Mouse (Mus musculus): ENCODE data around the gene Col24a1. TPM values are rescaled to one million over a fixed set of nuclear protein-coding genes. Genes with fewer than 3 reads are reported as not detected.
A peak's percentile ranks its signal among the peaks of the same experiment; 100 is the strongest.

The Col24a1 gene
- polyA plus RNA-seq, 1 experiment from 2014 or later, result 0.33 TPM

DNA sequence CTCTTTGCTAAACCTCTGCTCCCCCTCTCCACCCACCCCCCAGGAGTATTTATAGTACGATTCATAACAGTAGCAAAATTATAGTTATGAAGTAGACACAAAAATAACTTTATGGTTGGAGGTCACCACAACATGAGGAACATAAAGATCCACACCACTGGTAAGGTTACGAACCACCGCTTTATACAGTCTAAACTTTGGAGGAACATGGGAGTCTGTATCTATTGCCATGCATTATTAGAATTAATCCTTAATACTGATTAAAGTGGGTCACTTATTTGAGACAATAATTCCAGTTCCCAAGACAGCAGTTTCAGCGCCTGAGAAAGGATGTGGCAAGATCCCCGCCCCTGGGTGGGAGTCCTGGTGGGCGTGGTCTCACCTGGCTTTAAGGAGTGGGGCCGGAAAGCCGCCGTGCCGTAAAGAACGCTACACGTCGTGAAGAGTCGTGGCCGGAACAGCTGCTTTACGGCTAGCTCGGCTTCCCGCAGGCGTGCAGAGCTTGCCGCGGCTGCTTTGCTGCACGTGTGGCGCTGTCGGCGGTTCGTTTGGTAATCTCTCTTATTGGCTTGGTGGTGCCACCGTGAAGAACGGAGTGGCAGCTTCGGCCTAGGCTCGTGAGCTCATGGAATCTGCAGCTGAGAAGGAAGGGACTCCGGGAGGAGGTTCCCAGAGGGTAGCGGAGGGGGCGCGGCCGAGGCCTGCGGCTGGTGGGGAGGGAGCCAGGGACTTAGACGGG, 283.6 kb downstream of the Col24a1 start, which contains the start of gene Znhit6:
Gene Znhit6, plus strand, starts transcription at position 463 of the 739 bp plus-strand sequence.
- TF ChIP-seq CTCF (IDR thresholded peaks at IDR 0.05; ENCODE audit: low read depth) (peak; percentile 15; the same call in 1 of the 2 replicates), EP300 (IDR thresholded peaks at IDR 0.05; ENCODE audit: low read depth) (no peak)
- whole genome bisulfite sequencing (ENCODE audit: insufficient replicate concordance), result 6% methylated on average over 37 of the region's 37 CpGs
- ATAC-seq, result peak; percentile 93
- peaks cover 7% of the 10 kb centered on the region for H3K36me3 ChIP-seq (replicated peaks; ENCODE audit: insufficient read depth, low read length)
- H3K27me3 ChIP-seq (ENCODE audit: insufficient read depth, low read length), result no peaks in the 10 kb centered on the region
- peak within 1 kb of the TSS; percentile 65 for H3K9ac ChIP-seq (replicated peaks)
- peak; percentile 91 for DNase-seq
- peak within 1 kb of the TSS; percentile 91 for H3K4me2 ChIP-seq (ENCODE audit: low read depth, low read length)
- H3K4me3 ChIP-seq (ENCODE audit: low read depth, low read length), result peak within 1 kb of the TSS; percentile 62
- peak within 1 kb of the TSS; percentile 5; the same call in 1 of the 2 replicates for H3K27ac ChIP-seq (ENCODE audit: low read depth)
- H3K9me3 ChIP-seq (ENCODE audit: low read length), result no peaks in the 10 kb centered on the region
- peaks cover 12% of the 10 kb centered on the region for H3K4me1 ChIP-seq (ENCODE audit: insufficient read depth)

- DNase-seq, result no peak
- ATAC-seq, result peak; percentile 70
- peak overlapping the region; percentile 91 for H3K4me2 ChIP-seq (ENCODE audit: low read depth, low read length)
- peak overlapping the region; percentile 62 for H3K4me3 ChIP-seq (ENCODE audit: low read depth, low read length)
- H3K9me3 ChIP-seq (ENCODE audit: low read length), result no peaks in the 10 kb centered on the region
- TF ChIP-seq CTCF (IDR thresholded peaks at IDR 0.05; ENCODE audit: low read depth), result 0 out of 2 replicates have a peak, but pooled peaks have one; percentile 0
- TF ChIP-seq EP300 (IDR thresholded peaks at IDR 0.05; ENCODE audit: low read depth), result no peak
- H3K4me1 ChIP-seq (ENCODE audit: insufficient read depth), result peaks cover 12% of the 10 kb centered on the region
- WGBS (ENCODE audit: insufficient replicate concordance), result under 1% methylated on average over 11 of the region's 11 CpGs
- H3K27ac ChIP-seq (ENCODE audit: low read depth), result peak overlapping the region; percentile 5; the same call in 1 of the 2 replicates
- no peaks in the 10 kb centered on the region for H3K27me3 ChIP-seq (ENCODE audit: insufficient read depth, low read length)
- peaks cover 9% of the 10 kb centered on the region for H3K36me3 ChIP-seq (replicated peaks; ENCODE audit: insufficient read depth, low read length)
- peak overlapping the region; percentile 65 for H3K9ac ChIP-seq (replicated peaks)
Measured at GRCm38 (mm10) chr3:145576482-145576822, 284.2 kb downstream of the Col24a1 start.

- Histone ChIP-seq H3K9me3 (ENCODE audit: low read length) (no peaks in the 10 kb centered on the region), H3K4me3 (ENCODE audit: low read depth, low read length) (peak overlapping the region; percentile 62), H3K4me2 (ENCODE audit: low read depth, low read length) (peak overlapping the region; percentile 91), H3K36me3 (replicated peaks; ENCODE audit: insufficient read depth, low read length) (peaks cover 11% of the 10 kb centered on the region), H3K9ac (replicated peaks) (peak overlapping the region; percentile 65), H3K4me1 (ENCODE audit: insufficient read depth) (peaks cover 12% of the 10 kb centered on the region), H3K27ac (ENCODE audit: low read depth) (0 out of 2 replicates have a peak overlapping the region, but pooled peaks have one; percentile 5), H3K27me3 (ENCODE audit: insufficient read depth, low read length) (no peaks in the 10 kb centered on the region)
- no peak for TF ChIP-seq EP300 (IDR thresholded peaks at IDR 0.05; ENCODE audit: low read depth)
- TF ChIP-seq CTCF (IDR thresholded peaks at IDR 0.05; ENCODE audit: low read depth), result no peak
- 28% methylated on average over 15 of the region's 15 CpGs for WGBS (ENCODE audit: insufficient replicate concordance)
- peak; percentile 18 for DNase-seq
- no peak for ATAC-seq
Measured at GRCm38 (mm10) chr3:145576876-145577275, 284.6 kb downstream of the Col24a1 start.

- ATAC-seq, result no peak
Measured at GRCm38 (mm10) chr3:145583043-145583442, 290.8 kb downstream of the Col24a1 start.

GRCm38 (mm10) chr3:145583522-145584200, 291.4 kb downstream of the Col24a1 start:
- H3K9me3 ChIP-seq (ENCODE audit: low read length), result no peaks in the 10 kb centered on the region
- no peak for DNase-seq
- ATAC-seq, result no peak
- no peaks in the 10 kb centered on the region for H3K27me3 ChIP-seq (ENCODE audit: insufficient read depth, low read length)
- H3K27ac ChIP-seq (ENCODE audit: low read depth), result no peak overlapping the region
- TF ChIP-seq CTCF (IDR thresholded peaks at IDR 0.05; ENCODE audit: low read depth) (peak; percentile 44), EP300 (IDR thresholded peaks at IDR 0.05; ENCODE audit: low read depth) (no peak)
- H3K4me1 ChIP-seq (ENCODE audit: insufficient read depth), result no peaks in the 10 kb centered on the region
- peaks cover 24% of the 10 kb centered on the region for H3K36me3 ChIP-seq (replicated peaks; ENCODE audit: insufficient read depth, low read length)
- H3K4me2 ChIP-seq (ENCODE audit: low read depth, low read length), result no peak overlapping the region
- no peak overlapping the region for H3K9ac ChIP-seq (replicated peaks)
- no peak overlapping the region for H3K4me3 ChIP-seq (ENCODE audit: low read depth, low read length)
- 47% methylated on average over 3 of the region's 3 CpGs for WGBS (ENCODE audit: insufficient replicate concordance)

More at GRCm38 (mm10) chr3:145583043-145583442, 290.8 kb downstream of the Col24a1 start:
- Histone ChIP-seq H3K4me2 (ENCODE audit: low read depth, low read length) (no peak overlapping the region), H3K36me3 (replicated peaks; ENCODE audit: insufficient read depth, low read length) (peaks cover 24% of the 10 kb centered on the region), H3K9ac (replicated peaks) (no peak overlapping the region), H3K4me3 (ENCODE audit: low read depth, low read length) (no peak overlapping the region), H3K4me1 (ENCODE audit: insufficient read depth) (no peaks in the 10 kb centered on the region), H3K27me3 (ENCODE audit: insufficient read depth, low read length) (no peaks in the 10 kb centered on the region), H3K27ac (ENCODE audit: low read depth) (no peak overlapping the region), H3K9me3 (ENCODE audit: low read length) (no peaks in the 10 kb centered on the region)
- DNase-seq, result no peak
- 63% methylated on average over 4 of the region's 4 CpGs for WGBS (ENCODE audit: insufficient replicate concordance)
- TF ChIP-seq CTCF (IDR thresholded peaks at IDR 0.05; ENCODE audit: low read depth) (no peak), EP300 (IDR thresholded peaks at IDR 0.05; ENCODE audit: low read depth) (no peak)

GRCm38 (mm10) chr3:145590562-145590961, 298.3 kb downstream of the Col24a1 start:
- TF ChIP-seq CTCF (IDR thresholded peaks at IDR 0.05; ENCODE audit: low read depth) (no peak), EP300 (IDR thresholded peaks at IDR 0.05; ENCODE audit: low read depth) (no peak)
- WGBS (ENCODE audit: insufficient replicate concordance), result 72% methylated on average over 4 of the region's 4 CpGs
- H3K9me3 ChIP-seq (ENCODE audit: low read length), result no peaks in the 10 kb centered on the region
- ATAC-seq (peak; percentile 85), DNase-seq (no peak)
- peak overlapping the region; percentile 34 for H3K4me2 ChIP-seq (ENCODE audit: low read depth, low read length)
- H3K9ac ChIP-seq (replicated peaks), result peak overlapping the region; percentile 21; the same call in 1 of the 2 replicates
- H3K27ac ChIP-seq (ENCODE audit: low read depth), result peak overlapping the region; percentile 69
- H3K36me3 ChIP-seq (replicated peaks; ENCODE audit: insufficient read depth, low read length), result peaks cover 14% of the 10 kb centered on the region
- peaks cover 8% of the 10 kb centered on the region; the same call in 1 of the 2 replicates for H3K4me1 ChIP-seq (ENCODE audit: insufficient read depth)
- no peaks in the 10 kb centered on the region for H3K27me3 ChIP-seq (ENCODE audit: insufficient read depth, low read length)
- no peak overlapping the region for H3K4me3 ChIP-seq (ENCODE audit: low read depth, low read length)
